Mouse (Mus musculus) embryonic facial prominence, embryonic 10.5 days (tissue): ENCODE measurements around the gene Tsga13. TPM values are rescaled to one million over a fixed set of nuclear protein-coding genes. Genes with fewer than 3 reads are reported as not detected.

Experiments
- DNase-seq: peaks from one replicate; pipeline ENCODE4 v3.0.0-alpha.2; 2017; ENCODE audit warnings: low spot score
- H3K27ac ChIP-seq: fragments of 300-500 bp; sonication (generic); replicated peaks from 2 replicates; pipeline ENCODE4 v1.5.1; 2016; ENCODE audit warnings: mild to moderate bottlenecking
- H3K27me3 ChIP-seq: fragments of 300-500 bp; sonication (generic); replicated peaks from 2 replicates; pipeline ENCODE4 v1.6.1; 2016; ENCODE audit warnings: low read depth, mild to moderate bottlenecking; ENCODE audit not compliant: poor library complexity, severe bottlenecking
- H3K36me3 ChIP-seq: fragments of 300-500 bp; sonication (generic); replicated peaks from 2 replicates; pipeline ENCODE4 v1.6.1; 2016; ENCODE audit warnings: mild to moderate bottlenecking, moderate library complexity
- H3K4me1 ChIP-seq: fragments of 300-500 bp; sonication (generic); 2 replicates; pipeline ENCODE4 v1.6.1; 2016
- H3K4me3 ChIP-seq: fragments of 300-500 bp; sonication (generic); 2 replicates; pipeline ENCODE4 v1.5.1; 2016; ENCODE audit warnings: mild to moderate bottlenecking, moderate library complexity
- H3K9me3 ChIP-seq: fragments of 300-500 bp; sonication (generic); 2 replicates; pipeline ENCODE4 v1.6.1; 2016; ENCODE audit warnings: mild to moderate bottlenecking
- WGBS: fragments of 180-500 bp; shearing (Covaris S2); methylation state at CpG from one replicate; pipeline ENCODE4 v1.1.7; 2016; 5-methylcytosine and 5-hydroxymethylcytosine counted together
- polyA plus RNA-seq: library from polyadenylated mRNA; unstranded; fragments of >200 nt; fragmentation: Nextera tagmentation; extraction: Ambion mirVana; gene quantifications from 2 replicates; pipeline ENCODE4 v1.2.1, GENCODE M21; 2016

Tsga13 gene
- polyA plus RNA-seq = not detected in 2 replicates

DNA sequence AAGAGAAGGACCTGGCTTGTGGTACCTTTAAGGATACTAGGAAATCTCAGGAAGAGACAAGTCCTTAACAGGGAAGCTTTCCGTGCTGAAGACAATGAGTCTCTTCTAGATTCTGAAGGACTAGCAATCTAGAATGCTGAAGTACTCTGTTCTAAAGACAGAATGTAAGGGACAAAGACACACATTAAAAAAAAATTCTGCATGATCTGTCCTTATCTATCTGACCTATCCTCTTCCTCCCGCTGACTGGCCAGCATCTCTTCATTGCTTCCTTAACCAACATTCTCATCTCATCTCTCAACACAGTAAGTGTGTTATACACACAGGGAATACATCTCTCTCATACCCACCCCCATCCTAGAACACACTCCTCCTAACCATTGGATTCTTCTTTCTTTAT, at the start of gene Tsga13:
TSS of gene Tsga13 (minus strand) at position 101 of the 400 bp plus-strand sequence.
- no peak for DNase-seq
- 85% methylated on average over 2 of the region's 2 CpGs for WGBS
- H3K9me3 ChIP-seq = no peaks in the 10 kb centered on the region

DNA sequence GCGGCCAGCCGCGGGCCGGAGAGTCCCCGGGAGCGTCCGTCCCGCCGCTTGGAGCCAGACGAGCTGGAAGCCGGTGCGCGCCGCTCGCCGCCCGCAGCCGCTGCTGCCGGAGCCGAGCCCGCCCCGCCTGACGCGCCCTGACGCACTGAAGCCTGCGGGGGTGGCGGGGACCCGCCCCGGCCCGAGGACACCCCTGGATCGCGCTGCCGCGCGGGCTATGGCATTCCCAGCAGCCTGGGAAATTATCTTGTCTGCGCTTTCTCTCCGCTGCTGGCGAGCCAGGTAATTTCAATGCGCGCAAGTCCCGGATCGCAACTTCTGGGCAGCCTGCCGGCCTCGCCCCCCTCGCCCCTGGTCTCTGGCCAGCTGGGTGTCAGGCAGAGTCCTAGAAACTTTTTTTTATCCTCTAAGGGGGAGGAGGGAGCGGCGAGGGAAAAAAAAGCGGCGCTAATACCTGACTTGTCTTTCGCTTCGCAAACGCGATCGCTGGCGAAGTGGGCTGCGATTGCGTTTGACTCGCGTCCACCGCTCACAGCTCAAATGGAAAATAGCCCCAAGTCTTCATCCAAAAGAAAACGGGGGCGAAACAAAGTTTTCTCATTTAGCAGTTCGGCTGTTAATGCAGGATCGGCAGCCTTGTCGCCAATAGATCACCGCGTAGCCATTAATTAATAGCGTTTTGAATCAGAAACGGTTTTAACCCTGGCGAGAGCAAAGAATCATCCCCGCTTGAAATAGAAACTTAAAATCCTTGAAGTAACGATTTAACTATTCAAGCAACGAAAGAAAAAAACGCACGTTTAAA, 43.6 kb upstream of the Tsga13 start, which contains the start of gene Klf14:
TSS of gene Klf14 (minus strand) at position 343 of the 805 bp plus-strand sequence.
- peaks cover 28% of the 10 kb centered on the region for H3K9me3 ChIP-seq
- WGBS = under 1% methylated on average over 75 of the region's 75 CpGs
- DNase-seq = peak; percentile 79
- H3K4me1 ChIP-seq = peaks cover 6% of the 10 kb centered on the region
- peak within 1 kb of the TSS; percentile 69 for H3K4me3 ChIP-seq
- H3K27ac ChIP-seq = peak within 1 kb of the TSS; percentile 57
- H3K36me3 ChIP-seq = peaks cover 7% of the 10 kb centered on the region
- H3K27me3 ChIP-seq = peaks cover 90% of the 10 kb centered on the region

More for the DNA sequence above, at the start of gene Tsga13:
- H3K4me1 ChIP-seq = 0 out of 2 replicates have a peak, but pooled peaks cover 2% of the 10 kb centered on the region
- no peaks in the 10 kb centered on the region for H3K36me3 ChIP-seq
- H3K27me3 ChIP-seq = no peaks in the 10 kb centered on the region
- no peak within 1 kb of the TSS for H3K27ac ChIP-seq
- H3K4me3 ChIP-seq = no peak within 1 kb of the TSS

DNA sequence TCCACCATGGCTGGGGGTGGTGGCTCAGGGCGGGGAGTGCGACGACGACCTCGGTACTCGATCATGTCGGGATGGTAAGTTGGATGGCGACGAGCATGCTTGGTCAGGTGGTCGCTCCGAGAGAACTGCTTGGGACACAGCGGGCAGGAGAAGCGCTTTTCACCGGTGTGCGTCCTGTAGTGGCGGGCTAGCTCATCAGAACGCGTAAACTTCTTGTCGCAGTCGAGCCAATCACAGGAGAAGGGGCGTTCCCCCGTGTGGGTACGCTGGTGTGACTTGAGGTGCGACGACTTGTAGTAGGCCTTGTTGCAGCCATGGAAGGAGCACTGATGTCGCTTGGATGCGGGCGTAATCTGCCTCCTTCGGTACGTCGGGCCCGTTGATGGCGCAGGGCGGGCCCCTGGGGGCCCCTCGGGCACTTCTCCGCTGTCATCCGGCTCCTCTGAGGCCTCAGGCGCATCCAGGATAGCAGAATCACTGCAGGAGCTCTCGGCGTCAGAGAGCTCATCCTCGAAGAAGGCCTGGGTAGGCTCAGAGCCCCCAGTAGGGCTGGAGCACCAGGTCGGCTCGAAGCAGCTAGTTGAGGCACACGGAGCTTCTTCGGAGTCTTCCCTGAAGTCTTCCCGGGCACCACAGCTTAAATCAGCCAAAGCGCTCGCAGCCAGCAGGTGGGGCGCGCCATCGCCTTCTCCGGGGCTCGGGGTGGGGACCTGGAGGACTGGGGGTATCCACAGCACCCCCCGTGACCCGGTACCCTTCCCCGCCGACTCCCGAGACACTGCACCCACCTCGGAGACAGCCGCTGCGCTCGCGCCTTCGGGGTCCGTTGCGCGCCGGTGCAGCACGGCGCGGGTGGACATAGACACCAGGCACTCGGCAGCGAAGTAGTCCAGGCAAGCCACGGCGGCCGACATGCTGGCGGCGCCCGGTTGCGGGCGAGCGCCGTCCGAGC, 42.7 kb upstream of the Tsga13 start:
- Histone ChIP-seq H3K9me3 (peaks cover 28% of the 10 kb centered on the region), H3K4me3 (peak overlapping the region; percentile 69), H3K36me3 (peaks cover 7% of the 10 kb centered on the region), H3K4me1 (peaks cover 6% of the 10 kb centered on the region), H3K27me3 (peaks cover 81% of the 10 kb centered on the region), H3K27ac (peak overlapping the region; percentile 57)
- peak; percentile 46 for DNase-seq
- WGBS = 2% methylated on average over 84 of the region's 84 CpGs

DNA sequence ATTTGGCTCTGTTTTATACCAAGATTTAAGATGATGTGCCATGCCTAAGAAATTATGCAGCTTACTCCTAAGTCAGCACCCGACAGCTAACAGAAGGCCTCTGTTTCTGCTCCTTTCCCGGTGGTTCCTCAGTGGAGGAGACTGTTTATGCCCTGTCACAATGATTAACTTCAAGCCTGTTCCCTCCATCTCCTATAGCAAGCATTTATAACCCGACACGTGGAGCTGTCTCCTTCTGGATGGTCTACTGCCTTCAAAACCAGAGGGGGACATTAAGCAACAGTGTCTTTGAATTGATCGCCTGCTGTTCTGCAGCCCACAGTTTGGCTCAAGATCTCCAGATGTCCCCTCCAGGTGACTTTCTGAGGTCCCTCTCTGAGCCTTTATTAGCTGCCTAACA, 23.9 kb upstream of the Tsga13 start:
- Histone ChIP-seq H3K27me3 (no peaks in the 10 kb centered on the region), H3K4me3 (no peak overlapping the region), H3K36me3 (no peaks in the 10 kb centered on the region), H3K4me1 (no peaks in the 10 kb centered on the region), H3K27ac (no peak overlapping the region), H3K9me3 (no peaks in the 10 kb centered on the region)
- WGBS = 75% methylated on average over 5 of the region's 5 CpGs
- DNase-seq = no peak

DNA sequence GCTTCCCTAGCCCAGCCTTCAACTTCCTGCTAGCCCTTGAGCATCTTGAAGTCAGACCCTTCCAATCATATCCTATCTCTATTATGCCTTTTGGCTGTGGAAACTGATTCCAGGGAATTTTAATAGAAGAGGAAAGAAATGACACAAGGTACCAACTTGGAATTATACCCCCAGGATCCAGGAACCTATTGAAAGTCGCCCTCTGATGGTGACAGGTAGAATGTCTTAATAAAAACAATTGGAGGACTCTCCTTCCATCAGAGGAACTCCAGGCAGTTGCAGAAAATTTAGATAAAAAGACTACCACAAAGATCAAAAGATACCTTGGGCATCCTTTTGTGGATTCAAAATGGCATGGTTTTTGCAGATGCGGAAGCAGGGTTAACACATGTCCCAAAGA, 7.4 kb upstream of the Tsga13 start:
- Histone ChIP-seq H3K27me3 (no peaks in the 10 kb centered on the region), H3K36me3 (no peaks in the 10 kb centered on the region), H3K9me3 (no peaks in the 10 kb centered on the region), H3K4me1 (peaks cover 10% of the 10 kb centered on the region), H3K4me3 (no peak overlapping the region), H3K27ac (no peak overlapping the region)
- no peak for DNase-seq
- WGBS = 44% methylated on average over 2 of the region's 2 CpGs

DNA sequence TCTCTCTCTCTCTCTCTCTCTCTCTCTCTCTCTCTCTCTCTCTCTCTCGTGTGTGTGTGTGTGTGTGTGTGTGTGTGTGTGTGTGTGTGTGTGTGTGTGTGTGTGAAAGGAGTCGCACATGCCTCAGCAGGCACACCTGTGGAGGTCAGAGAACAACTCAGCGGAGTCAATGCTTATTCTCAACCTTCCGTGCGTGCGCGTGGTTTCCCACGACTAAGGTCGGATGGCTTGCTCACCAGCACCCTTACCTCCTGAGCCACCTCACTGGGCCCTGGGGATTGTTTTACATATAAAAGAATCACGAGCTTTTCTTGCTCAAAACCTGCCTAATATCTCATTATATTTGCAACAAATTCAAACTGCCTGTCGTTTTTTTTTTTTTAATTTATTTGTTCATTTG, 6.5 kb upstream of the Tsga13 start:
- H3K9me3 ChIP-seq = no peaks in the 10 kb centered on the region
- no peak overlapping the region for H3K27ac ChIP-seq
- H3K36me3 ChIP-seq = no peaks in the 10 kb centered on the region
- peaks cover 10% of the 10 kb centered on the region for H3K4me1 ChIP-seq
- H3K4me3 ChIP-seq = no peak overlapping the region
- DNase-seq = no peak
- H3K27me3 ChIP-seq = no peaks in the 10 kb centered on the region
- WGBS = 68% methylated on average over 11 of the region's 11 CpGs

DNA sequence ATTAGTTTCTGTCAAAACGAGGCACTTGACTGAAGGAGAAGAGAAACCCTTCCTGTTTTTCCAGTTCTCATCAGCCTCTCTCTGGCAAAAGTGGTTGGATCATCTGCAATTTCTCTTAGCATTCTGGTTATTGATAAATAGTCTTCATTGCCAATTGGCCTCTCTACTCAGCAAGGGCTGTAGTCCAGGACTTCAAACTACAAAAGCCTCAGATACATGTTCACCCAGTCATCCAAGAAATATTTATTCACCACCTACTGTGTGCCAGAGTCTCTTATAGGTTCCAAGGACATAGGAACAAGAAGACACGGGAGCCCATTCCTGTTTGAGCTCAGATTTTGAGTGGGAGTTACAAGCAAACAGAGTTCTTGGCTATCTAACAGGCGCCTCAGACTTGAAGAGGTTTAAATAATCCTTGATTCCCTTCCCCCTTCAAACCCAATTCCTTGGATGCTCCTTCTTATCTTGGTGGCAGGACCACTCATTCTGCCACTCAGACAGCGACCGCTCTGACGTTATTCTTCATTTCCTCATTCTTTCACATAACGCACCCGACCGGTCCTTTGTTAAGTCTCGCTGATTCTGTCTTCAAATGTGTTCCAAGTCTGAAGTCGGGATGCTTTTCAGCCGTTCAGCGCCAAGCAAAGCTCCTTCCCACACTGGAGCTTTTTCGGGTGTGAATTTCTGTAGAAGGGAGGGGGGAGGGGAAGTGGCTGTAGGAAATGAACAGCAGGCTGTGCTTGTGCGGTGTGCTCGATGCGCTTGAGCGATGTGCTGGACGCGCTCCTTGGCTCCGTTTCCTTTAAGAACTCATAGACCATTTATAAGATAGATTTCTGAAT, 5.7 kb upstream of the Tsga13 start:
- 62% methylated on average over 21 of the region's 21 CpGs for WGBS
- H3K27me3 ChIP-seq = no peaks in the 10 kb centered on the region
- H3K4me3 ChIP-seq = peak overlapping the region; percentile 28; the same call in 1 of the 2 replicates
- DNase-seq = peak; percentile 17
- H3K27ac ChIP-seq = peak overlapping the region; percentile 40
- no peaks in the 10 kb centered on the region for H3K9me3 ChIP-seq
- H3K36me3 ChIP-seq = no peaks in the 10 kb centered on the region
- peaks cover 10% of the 10 kb centered on the region for H3K4me1 ChIP-seq

DNA sequence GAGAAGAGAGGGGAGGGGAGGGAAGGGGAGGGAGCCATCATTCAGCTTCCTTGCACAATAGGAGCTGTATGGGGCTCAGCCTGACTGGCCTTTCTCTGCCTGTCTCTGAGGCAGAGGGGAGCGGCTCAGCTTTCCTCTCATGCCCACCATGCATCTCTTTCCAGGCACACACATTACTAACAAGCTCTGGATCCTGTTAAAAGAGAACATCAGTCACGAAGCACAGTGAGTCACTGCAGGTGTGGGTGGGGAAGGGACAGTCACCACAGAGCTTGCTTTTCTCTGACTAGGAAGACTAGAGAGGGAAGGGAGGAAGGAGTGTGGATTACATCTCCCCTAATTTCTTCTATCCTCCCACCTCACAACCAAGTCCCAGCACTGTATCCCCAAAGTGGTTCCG, 7.4 kb downstream of the Tsga13 start:
- no peaks in the 10 kb centered on the region for H3K36me3 ChIP-seq
- H3K9me3 ChIP-seq = no peaks in the 10 kb centered on the region
- DNase-seq = no peak
- no peak overlapping the region for H3K4me3 ChIP-seq
- peaks cover 5% of the 10 kb centered on the region; the same call in 1 of the 2 replicates for H3K4me1 ChIP-seq
- no peaks in the 10 kb centered on the region for H3K27me3 ChIP-seq
- H3K27ac ChIP-seq = peak overlapping the region; percentile 16
- 53% methylated on average over 3 of the region's 3 CpGs for WGBS

DNA sequence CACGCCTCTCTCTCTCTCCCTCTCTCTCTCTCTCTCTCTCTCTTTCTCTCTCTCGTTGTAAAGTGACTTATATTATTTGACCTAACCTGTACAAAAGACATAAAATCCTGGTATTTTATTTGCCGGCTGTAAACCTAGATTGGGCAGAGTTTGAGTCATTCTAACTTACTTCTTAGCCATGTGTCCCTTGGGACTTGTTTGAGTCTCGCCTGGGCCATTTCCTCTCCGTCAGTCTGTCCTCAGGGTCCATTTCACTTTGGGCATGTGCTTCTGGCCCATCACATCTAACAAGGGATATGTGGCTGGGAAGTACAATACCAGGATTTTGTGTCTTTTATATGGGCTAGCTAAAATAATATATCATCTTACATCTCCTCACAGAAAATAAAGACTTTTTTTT, 10.5 kb downstream of the Tsga13 start:
- H3K36me3 ChIP-seq = no peaks in the 10 kb centered on the region
- H3K4me1 ChIP-seq = peaks cover 5% of the 10 kb centered on the region; the same call in 1 of the 2 replicates
- DNase-seq = no peak
- no peaks in the 10 kb centered on the region for H3K9me3 ChIP-seq
- H3K27me3 ChIP-seq = no peaks in the 10 kb centered on the region
- WGBS = 67% methylated on average over 5 of the region's 5 CpGs
- H3K4me3 ChIP-seq = no peak overlapping the region
- no peak overlapping the region for H3K27ac ChIP-seq

DNA sequence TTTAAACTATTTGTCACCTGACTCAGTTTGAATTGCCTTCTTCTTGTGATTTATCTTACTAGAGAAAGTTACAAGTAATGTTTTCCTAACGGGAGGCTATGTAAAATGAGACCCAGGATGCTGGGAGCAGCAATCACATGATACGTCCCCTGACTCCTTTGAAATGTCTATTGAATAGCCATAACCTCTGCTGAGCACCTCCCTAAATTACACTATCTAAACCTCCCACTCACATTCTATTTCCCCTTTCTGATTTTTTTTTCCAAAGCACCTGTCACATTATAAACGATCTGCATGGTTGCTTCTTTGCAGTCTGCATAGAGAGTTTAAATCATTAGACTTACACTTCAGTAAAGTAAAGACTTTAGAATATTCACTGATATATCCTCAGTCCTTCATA, 11.3 kb downstream of the Tsga13 start:
- DNase-seq = no peak
- WGBS = 61% methylated on average over 3 of the region's 3 CpGs
- Histone ChIP-seq H3K4me1 (peaks cover 5% of the 10 kb centered on the region; the same call in 1 of the 2 replicates), H3K36me3 (no peaks in the 10 kb centered on the region), H3K4me3 (no peak overlapping the region), H3K9me3 (no peaks in the 10 kb centered on the region), H3K27me3 (no peaks in the 10 kb centered on the region), H3K27ac (no peak overlapping the region)

DNA sequence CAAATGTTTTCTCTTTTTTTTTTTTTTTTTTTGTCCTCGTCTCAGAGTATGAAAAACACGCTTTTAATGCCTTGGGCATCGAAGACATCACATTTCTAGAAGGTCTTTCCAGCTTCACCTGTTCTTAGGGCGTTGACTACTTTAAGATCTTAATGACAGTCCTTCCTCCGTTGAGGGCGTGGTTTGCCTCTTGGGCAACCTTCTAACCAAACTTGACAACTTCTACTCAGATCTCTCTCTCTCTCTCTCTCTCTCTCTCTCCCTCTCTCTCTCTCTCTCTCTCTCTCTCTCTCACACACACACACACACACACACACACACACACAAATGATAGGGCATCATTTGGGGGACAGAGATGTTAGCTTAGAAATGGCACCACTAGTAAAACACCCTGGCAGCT, 17.9 kb downstream of the Tsga13 start:
- no peak for DNase-seq
- 68% methylated on average over 6 of the region's 6 CpGs for WGBS
- no peaks in the 10 kb centered on the region for H3K27me3 ChIP-seq
- no peaks in the 10 kb centered on the region for H3K36me3 ChIP-seq
- no peak overlapping the region for H3K27ac ChIP-seq
- H3K4me1 ChIP-seq = peaks cover 18% of the 10 kb centered on the region
- no peaks in the 10 kb centered on the region for H3K9me3 ChIP-seq
- H3K4me3 ChIP-seq = no peak overlapping the region

DNA sequence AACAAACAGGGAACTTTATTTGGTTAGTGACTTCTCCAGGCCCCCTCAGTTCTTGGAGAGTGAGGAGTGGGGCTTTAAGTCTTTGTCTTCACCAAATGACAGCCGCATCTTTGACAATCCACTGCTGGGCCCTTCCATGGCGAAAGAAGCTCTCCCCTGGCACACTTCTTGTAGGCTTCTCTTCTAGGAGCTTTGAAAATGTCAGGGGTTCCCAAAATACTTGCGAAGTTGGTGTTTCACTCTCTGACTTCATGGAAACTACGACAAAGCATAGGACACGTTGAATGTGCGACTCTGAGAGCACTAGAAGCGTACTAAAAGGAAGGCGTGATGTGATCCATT, 18.4 kb downstream of the Tsga13 start:
- WGBS = 18% methylated on average over 8 of the region's 8 CpGs
- no peaks in the 10 kb centered on the region for H3K27me3 ChIP-seq
- H3K4me1 ChIP-seq = peaks cover 18% of the 10 kb centered on the region
- peak overlapping the region; percentile 96 for H3K27ac ChIP-seq
- DNase-seq = no peak
- no peaks in the 10 kb centered on the region for H3K9me3 ChIP-seq
- H3K36me3 ChIP-seq = peaks cover 4% of the 10 kb centered on the region; the same call in 1 of the 2 replicates
- peak overlapping the region; percentile 79 for H3K4me3 ChIP-seq
